Mouse (Mus musculus) E14TG2a.4 (cell line): Measurements from ENCODE around the gene Fzd5.

Experiments
- H3K27me3 ChIP-seq: 2 replicates; pipeline ENCODE4 v1.6.1; 2014; ENCODE audit warnings: low read length, control low read depth; ENCODE audit not compliant: insufficient read depth
- H3K36me3 ChIP-seq: 2 replicates; pipeline ENCODE4 v1.6.1; 2014; ENCODE audit warnings: low read length, control low read depth; ENCODE audit not compliant: insufficient read depth
- H3K4me1 ChIP-seq: replicated peaks from 2 replicates; pipeline ENCODE4 v1.6.1; 2014; ENCODE audit warnings: low read depth, low read length, control low read depth
- H3K4me3 ChIP-seq: replicated peaks from 2 replicates; pipeline ENCODE4 v1.5.1; 2014; ENCODE audit warnings: mild to moderate bottlenecking, low read length
- H3K9me3 ChIP-seq: 2 replicates; pipeline ENCODE4 v1.6.1; 2014; ENCODE audit warnings: low read length, control low read depth
- CTCF ChIP-seq: conservative IDR thresholded peaks from 2 replicates; pipeline ENCODE4 v1.5.1; 2014; ENCODE audit warnings: low read length
- NANOG ChIP-seq: IDR thresholded peaks from 2 replicates; pipeline ENCODE4 v1.6.1; 2014; ENCODE audit warnings: borderline replicate concordance, low read length, mixed read lengths
- POU5F1 ChIP-seq: IDR thresholded peaks from 2 replicates; pipeline ENCODE4 v1.6.1; 2014; ENCODE audit warnings: low read length, borderline replicate concordance

The Fzd5 gene

DNA sequence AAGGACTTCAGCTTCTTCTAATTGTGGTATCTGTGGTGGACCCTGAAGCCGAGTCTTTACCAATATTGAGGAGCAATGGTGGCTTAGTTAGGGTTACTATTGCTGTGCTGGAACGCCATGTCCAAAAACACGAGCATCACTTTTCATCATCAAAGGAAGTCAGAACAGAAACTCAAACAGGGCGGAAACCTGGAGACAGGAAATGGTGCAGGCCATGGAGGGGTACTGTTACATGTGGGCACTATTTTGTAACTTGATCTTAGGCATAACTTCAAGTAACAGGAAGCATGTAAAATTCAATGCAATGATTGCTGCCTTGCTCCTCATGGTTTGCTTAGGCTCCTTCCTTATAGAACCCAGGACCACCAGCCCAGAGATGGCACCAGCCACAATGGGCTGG lies 49.5 kb downstream of the Fzd5 start:
- Histone ChIP-seq H3K4me1 (peaks cover 17% of the 10 kb centered on the region), H3K9me3 (no peaks in the 10 kb centered on the region), H3K27me3 (no peaks in the 10 kb centered on the region), H3K4me3 (no peak overlapping the region), H3K36me3 (peaks cover 12% of the 10 kb centered on the region; the same call in 1 of the 2 replicates)
- TF ChIP-seq CTCF (no peak), POU5F1 (no peak), NANOG (no peak)

DNA sequence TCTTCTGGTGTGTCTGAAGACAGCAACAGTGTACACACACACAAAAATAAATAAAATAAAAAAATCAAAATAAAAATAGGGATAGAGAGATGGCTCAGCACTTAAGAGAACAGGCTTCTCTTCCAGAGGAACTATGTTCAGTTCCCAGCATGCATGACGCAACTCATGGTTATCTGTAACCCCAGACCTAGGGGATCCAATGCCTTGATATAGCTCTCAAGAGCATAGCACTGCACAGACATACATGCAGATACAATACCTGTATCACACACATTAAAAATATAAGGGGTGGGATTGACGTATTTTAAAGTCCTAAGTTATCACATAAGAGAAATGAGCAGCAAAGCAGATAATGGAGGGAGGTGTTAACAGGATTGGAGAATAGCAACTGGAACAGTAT lies 53.1 kb downstream of the Fzd5 start:
- Histone ChIP-seq H3K4me1 (peaks cover 5% of the 10 kb centered on the region), H3K27me3 (no peaks in the 10 kb centered on the region), H3K4me3 (no peak overlapping the region), H3K36me3 (peaks cover 20% of the 10 kb centered on the region), H3K9me3 (no peaks in the 10 kb centered on the region)
- TF ChIP-seq POU5F1 (no peak), NANOG (no peak)

DNA sequence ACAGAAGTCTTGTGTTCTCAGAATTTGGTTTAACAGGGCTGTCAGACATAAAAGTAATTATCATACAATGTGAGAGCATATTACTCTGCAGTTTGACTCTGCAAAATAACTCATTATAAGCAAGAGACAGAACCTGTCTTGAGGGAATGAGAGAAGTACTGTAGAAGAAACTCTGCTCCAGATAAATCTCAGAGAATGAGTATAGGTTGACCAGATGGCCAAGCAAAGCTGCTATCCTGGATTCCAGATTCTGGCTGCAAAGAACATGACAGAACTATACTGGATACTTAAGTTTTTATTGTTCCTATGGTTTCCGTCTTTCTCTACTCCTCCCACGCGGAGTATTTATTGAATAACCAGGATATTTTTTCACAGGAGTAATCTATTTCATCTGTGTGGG lies 54.5 kb downstream of the Fzd5 start:
- TF ChIP-seq CTCF (no peak), POU5F1 (no peak), NANOG (no peak)
- H3K4me1 ChIP-seq = no peaks in the 10 kb centered on the region
- H3K9me3 ChIP-seq = no peaks in the 10 kb centered on the region
- no peaks in the 10 kb centered on the region for H3K27me3 ChIP-seq
- H3K4me3 ChIP-seq = no peak overlapping the region
- H3K36me3 ChIP-seq = peaks cover 18% of the 10 kb centered on the region

DNA sequence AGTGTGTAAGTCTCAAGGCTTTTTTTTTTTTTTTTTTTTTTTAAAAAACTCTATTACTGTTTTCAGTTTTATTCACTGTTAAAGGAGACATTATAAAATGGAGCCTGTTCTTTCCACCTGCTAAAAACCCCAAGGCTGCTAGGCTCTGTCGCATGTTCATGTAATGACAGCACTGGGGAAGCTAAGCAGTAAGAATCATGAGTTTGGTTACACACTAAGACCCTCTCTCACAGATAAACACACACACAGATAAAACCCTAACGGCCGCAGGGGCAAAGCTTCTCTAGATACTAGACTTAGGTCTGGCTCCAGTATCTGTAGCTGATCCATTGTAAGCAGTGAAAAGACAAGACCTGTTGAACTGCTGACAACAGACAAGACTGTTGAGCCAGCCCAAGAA lies 56.1 kb downstream of the Fzd5 start:
- 0 out of 2 replicates have a peak, but pooled peaks cover 5% of the 10 kb centered on the region for H3K4me1 ChIP-seq
- H3K36me3 ChIP-seq = peaks cover 11% of the 10 kb centered on the region
- TF ChIP-seq CTCF = no peak
- no peak for TF ChIP-seq POU5F1
- no peak for TF ChIP-seq NANOG
- no peaks in the 10 kb centered on the region for H3K9me3 ChIP-seq
- no peak overlapping the region for H3K4me3 ChIP-seq
- no peaks in the 10 kb centered on the region for H3K27me3 ChIP-seq
